Mouse (Mus musculus): ENCODE measurements around the gene Slc25a16. TPM values are rescaled to one million over a fixed set of nuclear protein-coding genes. Genes with fewer than 3 reads are reported as not detected.

Gene Slc25a16
- polyA plus RNA-seq, 1 experiment from 2014 or later: 14.5 TPM

GRCm38 (mm10) chr10:62990636-62991035, 70.2 kb downstream of the Slc25a16 start:
- no peak overlapping the region for H3K4me3 ChIP-seq (ENCODE audit: low read depth, low read length)
- no peak overlapping the region for H3K4me2 ChIP-seq (ENCODE audit: low read length)
- peaks cover 56% of the 10 kb centered on the region for H3K36me3 ChIP-seq (ENCODE audit: control insufficient read depth, insufficient read depth, low read length)
- H3K27ac ChIP-seq (ENCODE audit: low read depth): no peak overlapping the region
- no peaks in the 10 kb centered on the region for H3K27me3 ChIP-seq (replicated peaks; ENCODE audit: control insufficient read depth, insufficient read depth, low read length)
- H3K4me1 ChIP-seq (replicated peaks; ENCODE audit: control insufficient read depth, insufficient read depth, low read length): no peaks in the 10 kb centered on the region
- ATAC-seq (replicated peaks; ENCODE audit: low FRiP score, low TSS enrichment, low read depth) (no peak), DNase-seq (ENCODE audit: low spot score) (no peak)
- 93% methylated on average over 15 of the region's 15 CpGs for WGBS
- H3K9me3 ChIP-seq (ENCODE audit: control insufficient read depth, low read length): no peaks in the 10 kb centered on the region
- no peak overlapping the region for H3K9ac ChIP-seq (ENCODE audit: low read length)

- H3K4me2 ChIP-seq (ENCODE audit: low read length): no peak overlapping the region
- H3K9me3 ChIP-seq (ENCODE audit: control insufficient read depth, low read length): no peaks in the 10 kb centered on the region
- 80% methylated on average over 6 of the region's 9 CpGs for WGBS
- ATAC-seq (replicated peaks; ENCODE audit: low FRiP score, low TSS enrichment, low read depth): no peak
- no peak overlapping the region for H3K4me3 ChIP-seq (ENCODE audit: low read depth, low read length)
- peaks cover 78% of the 10 kb centered on the region for H3K36me3 ChIP-seq (ENCODE audit: control insufficient read depth, insufficient read depth, low read length)
- H3K4me1 ChIP-seq (replicated peaks; ENCODE audit: control insufficient read depth, insufficient read depth, low read length): no peaks in the 10 kb centered on the region
- DNase-seq (ENCODE audit: low spot score): no peak
- no peak overlapping the region for H3K27ac ChIP-seq (ENCODE audit: low read depth)
- no peak overlapping the region for H3K9ac ChIP-seq (ENCODE audit: low read length)
- H3K27me3 ChIP-seq (replicated peaks; ENCODE audit: control insufficient read depth, insufficient read depth, low read length): no peaks in the 10 kb centered on the region
These were observed 73.6 kb downstream of the Slc25a16 start for GRCm38 (mm10) chr10:62993991-62994390.

Other genes starting within 250 kb of the Slc25a16 start
- 0.95 and 1.4 TPM in 2 replicates for gene Stox1, start 194.5 kb upstream of the Slc25a16 start, polyA plus RNA-seq (2014; fragmentation: Nextera tagmentation; extraction: Ambion mirVana)
- gene Ccar1, start 128.3 kb upstream of the Slc25a16 start, polyA plus RNA-seq (2014; fragmentation: Nextera tagmentation; extraction: Ambion mirVana): 122 and 136 TPM in 2 replicates
- 30.5 and 30.8 TPM in 2 replicates for gene Tet1, start 11.6 kb upstream of the Slc25a16 start, polyA plus RNA-seq (2014; fragmentation: Nextera tagmentation; extraction: Ambion mirVana)
- gene Dna2, start 26.4 kb downstream of the Slc25a16 start, polyA plus RNA-seq (2014; fragmentation: Nextera tagmentation; extraction: Ambion mirVana): 19.6 and 21.7 TPM in 2 replicates
- 20.0 and 22.8 TPM in 2 replicates for gene Rufy2, start 59.6 kb downstream of the Slc25a16 start, polyA plus RNA-seq (2014; fragmentation: Nextera tagmentation; extraction: Ambion mirVana)
- gene Hnrnph3, start 103.6 kb downstream of the Slc25a16 start, polyA plus RNA-seq (2014; fragmentation: Nextera tagmentation; extraction: Ambion mirVana): 55.8 and 60.5 TPM in 2 replicates
- gene Pbld2, start 103.7 kb downstream of the Slc25a16 start, polyA plus RNA-seq (2014; fragmentation: Nextera tagmentation; extraction: Ambion mirVana): 1.3 and 2.5 TPM in 2 replicates
- 0.95 and 1.8 TPM in 2 replicates for gene Pbld1, start 139.5 kb downstream of the Slc25a16 start, polyA plus RNA-seq (2014; fragmentation: Nextera tagmentation; extraction: Ambion mirVana)
- 0.11 TPM in 1 of 2 replicates, not detected in the other for gene Atoh7, start 179.0 kb downstream of the Slc25a16 start, polyA plus RNA-seq (2014; fragmentation: Nextera tagmentation; extraction: Ambion mirVana)